Mouse (Mus musculus) thymus, postnatal 4 days (tissue): ENCODE measurements around the gene Slc35f6.
A peak's percentile ranks its signal among the peaks of the same experiment; 100 is the strongest.

Experiments used
- DNase-seq: peaks from one replicate; pipeline ENCODE4 v3.0.0; 2021

Slc35f6 gene

DNA sequence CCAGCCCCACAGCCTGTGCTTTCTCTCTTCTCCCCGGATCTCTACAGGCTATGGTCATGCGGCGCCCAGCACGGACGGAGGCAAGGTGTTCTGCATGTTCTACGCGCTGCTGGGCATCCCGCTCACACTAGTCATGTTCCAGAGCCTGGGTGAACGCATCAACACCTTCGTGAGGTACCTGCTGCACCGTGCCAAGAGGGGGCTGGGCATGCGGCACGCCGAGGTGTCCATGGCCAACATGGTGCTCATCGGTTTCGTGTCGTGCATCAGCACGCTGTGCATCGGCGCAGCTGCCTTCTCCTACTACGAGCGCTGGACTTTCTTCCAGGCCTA is 25.9 kb upstream of the Slc35f6 start:
- DNase-seq, result no peak

GRCm38 (mm10) chr5:30622177-30622840 is 25.4 kb upstream of the Slc35f6 start:
- DNase-seq, result peak; percentile 55

GRCm38 (mm10) chr5:30622841-30623185 is 24.9 kb upstream of the Slc35f6 start:
- DNase-seq, result no peak

DNA sequence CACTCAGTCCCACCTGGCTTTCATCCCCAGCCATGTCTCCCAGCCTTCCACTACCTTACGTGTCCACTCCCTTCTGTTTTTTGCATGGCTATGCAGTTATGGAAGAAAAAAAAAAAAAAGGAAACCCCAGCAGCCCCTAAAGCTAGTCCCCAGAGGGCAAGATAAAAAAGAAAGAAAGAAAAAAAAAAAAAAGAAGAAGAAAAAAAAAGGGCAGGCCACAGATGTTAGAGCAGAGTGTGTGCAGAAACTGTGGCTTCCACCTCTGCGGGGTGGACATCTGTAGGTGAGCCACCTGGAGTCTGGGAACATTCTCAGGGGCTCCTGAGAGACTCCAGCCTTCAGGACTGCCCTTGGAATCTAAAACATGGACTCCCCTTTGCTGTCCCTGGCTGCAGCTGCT is 24.4 kb upstream of the Slc35f6 start:
- no peak for DNase-seq

DNA sequence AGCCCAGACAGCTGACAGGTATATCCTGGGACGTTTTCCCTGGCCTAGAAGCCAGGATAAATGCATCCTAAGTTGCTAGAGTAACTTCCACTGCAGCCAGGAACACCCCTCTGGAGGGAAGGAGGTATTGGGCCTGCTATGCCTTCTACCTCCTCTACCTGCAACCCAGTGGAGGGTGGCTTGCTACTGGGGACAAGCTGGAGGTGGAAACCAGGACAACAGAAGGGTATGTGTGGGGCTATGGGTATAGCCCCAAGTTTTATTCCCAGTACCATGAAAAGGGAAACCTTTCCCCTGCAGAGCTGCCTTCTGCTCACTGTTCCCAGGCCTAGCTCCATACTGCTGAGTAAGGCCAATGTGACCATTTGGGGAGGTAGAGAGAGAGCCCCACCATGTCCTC is 23.4 kb upstream of the Slc35f6 start:
- DNase-seq, result no peak

DNA sequence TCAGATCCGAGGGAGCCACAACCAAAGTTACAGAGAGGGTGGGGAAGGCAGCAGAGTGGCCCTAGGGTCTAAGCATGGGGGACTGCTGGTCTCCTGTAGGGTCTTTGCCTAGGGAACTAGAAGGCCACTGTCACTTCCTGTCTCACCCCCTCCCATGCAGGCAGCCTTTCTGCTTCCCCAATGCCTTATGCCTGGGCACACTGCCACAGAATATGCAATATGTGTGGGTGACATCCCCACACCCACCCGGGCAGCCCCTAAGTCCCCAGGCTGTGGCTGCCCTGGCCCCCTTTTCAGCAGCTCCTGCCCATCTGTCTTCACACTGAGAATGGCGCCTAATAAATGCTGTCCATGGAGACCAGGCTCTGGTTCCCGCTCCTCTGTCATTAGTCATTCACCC is 22.8 kb upstream of the Slc35f6 start:
- DNase-seq, result no peak

DNA sequence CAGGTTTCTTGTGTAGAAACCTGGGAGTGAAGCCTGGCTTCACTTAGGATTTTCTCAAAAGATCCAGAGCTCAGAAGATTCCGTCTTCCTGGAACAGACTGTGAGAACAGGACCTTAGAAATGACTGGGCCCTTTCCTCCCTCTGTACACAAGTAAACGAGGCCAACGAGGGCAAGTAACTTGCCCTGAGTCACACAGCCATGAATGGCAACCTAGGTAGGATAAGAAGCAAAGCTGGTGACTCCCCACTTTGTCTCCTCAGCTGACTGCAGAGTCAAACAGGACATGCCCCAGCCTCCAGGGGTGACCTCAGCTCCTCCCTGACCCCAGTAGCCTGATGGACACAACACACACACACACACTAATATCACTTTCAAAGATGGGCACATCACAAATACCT is 22.4 kb upstream of the Slc35f6 start:
- no peak for DNase-seq

DNA sequence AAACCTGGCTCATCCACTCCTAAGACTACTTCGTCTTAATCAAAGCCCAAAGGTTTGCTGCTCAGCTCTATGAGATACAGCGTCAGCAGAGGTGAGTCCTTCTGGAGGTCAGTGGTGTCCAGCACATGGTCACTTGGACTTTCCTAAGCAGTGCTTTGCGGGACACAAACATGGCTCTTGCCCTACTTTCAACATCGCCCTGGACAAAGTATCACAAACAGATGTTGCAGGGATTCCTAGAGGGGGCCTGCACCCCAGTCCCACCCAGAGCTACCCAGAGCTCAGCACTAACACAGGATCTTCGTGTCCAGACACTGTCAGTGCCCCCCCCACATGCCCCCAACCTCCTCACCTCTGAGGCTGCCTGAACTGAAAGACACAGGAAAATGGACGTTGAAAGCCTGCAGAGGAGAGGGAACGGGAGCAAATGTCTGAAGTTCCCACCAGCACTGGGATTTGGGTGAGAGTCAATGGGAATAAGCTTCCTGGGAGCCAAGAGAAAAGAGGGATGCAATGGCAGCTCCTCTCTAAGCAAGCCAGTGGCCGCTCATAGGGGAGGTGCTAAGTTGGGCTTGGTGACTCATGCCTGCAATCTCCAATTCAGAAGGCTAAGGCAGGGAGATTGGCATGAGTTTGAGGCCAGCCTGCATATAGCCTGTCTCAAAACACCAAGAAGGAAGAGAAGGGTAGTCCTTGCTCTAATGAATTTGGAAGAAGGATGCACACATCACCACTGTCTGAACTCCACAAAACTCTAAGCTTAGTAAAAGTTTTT is 21.2 kb upstream of the Slc35f6 start:
- no peak for DNase-seq

- DNase-seq, result no peak
These were observed 19.2 kb upstream of the Slc35f6 start for GRCm38 (mm10) chr5:30628511-30628910.

DNA sequence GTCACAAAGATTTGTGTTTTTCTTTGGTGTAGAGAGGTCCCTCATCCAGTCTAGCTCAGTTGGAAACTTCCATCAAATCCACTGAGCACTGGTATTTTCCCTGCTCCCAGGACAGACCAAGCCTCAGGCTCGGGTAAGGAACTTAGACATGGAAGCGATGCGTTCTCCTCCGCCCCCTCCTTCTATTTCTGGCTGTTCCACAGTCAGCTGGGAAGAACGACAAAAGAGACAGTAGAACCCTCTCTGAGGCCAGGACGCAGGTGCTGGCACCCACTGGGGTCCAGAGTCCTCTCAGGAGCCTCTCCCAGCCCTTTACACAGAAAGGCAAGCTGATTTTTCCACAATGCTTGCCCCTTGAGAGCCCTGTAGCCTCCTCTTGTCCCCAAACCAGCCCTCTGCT is 17.3 kb upstream of the Slc35f6 start:
- DNase-seq, result no peak

DNA sequence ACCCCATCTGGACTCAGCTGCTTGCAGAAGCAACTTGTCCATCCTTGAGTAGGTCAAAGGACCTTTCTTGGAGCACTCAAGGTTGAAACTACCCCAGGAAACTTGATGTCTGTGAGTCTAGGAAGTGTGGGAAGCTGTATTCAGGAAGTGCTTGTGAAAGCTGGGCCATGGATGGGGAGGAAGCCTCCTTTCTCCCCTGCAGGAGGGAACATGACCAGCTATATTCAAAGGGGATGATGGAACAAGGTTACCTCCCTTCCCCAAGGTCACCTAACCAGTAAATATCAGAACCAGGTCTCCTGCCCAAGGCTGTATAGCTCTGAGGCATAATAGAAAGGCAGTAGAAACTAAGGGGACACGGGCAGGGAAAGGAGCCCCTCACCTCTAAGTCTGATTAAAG is 15.6 kb upstream of the Slc35f6 start:
- DNase-seq, result no peak

- peak; percentile 32 for DNase-seq
These were observed 10.7 kb upstream of the Slc35f6 start for GRCm38 (mm10) chr5:30636994-30637393.

DNA sequence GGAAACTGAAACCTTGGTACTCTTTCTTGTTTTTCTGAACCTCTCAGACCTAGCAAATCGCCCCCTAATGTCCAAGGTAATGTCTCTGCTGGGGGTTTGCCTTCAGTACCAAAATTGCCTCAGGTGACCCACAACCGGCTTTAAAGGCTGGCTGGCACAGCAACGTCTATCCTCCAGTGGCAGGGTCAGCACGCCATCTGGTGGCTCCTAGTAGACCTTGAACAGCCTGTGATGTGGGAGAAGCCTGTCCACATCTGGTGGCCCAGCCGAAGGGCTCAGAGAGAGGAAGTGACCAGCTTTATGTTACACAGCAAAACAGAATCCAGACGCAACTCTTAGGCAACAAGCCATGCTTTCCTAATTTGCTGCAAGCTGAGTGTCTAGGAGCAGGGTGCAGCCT is 9.7 kb upstream of the Slc35f6 start:
- DNase-seq, result peak; percentile 65

DNA sequence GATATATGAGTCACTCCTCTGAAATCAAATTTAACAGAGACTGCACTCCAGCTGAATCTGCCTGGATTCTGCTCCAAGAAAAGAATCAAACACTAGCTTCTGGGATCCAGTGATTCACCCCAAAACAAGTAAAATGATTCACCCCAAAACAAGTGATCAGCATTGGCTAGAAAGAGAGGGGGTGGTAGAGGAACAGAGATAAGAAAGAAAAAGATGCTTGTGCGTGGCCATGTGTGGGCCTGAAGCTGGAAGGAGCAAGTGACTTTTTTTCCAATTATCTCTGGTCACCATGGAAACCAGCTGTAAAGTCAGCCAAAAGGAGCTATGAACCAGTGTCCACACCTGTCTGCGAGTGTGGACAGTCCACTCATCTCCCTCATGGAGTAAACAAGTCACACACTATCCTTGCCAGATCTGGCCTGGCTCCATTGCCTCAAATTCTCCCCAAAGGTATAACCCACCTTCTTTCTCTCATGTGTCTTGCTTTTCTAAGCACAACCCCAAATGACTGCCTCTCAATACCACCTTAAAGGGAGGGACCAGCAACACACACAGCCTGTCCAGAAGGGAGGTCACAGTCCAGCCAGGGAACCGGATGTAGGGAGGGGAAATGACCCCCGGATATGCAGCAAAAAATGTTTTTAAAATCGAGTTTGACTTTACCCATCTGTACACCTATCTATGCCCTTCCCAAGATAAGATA is 4.1 kb upstream of the Slc35f6 start:
- DNase-seq, result no peak

- DNase-seq, result no peak
These were observed 1.7 kb upstream of the Slc35f6 start for GRCm38 (mm10) chr5:30646036-30646435.

DNA sequence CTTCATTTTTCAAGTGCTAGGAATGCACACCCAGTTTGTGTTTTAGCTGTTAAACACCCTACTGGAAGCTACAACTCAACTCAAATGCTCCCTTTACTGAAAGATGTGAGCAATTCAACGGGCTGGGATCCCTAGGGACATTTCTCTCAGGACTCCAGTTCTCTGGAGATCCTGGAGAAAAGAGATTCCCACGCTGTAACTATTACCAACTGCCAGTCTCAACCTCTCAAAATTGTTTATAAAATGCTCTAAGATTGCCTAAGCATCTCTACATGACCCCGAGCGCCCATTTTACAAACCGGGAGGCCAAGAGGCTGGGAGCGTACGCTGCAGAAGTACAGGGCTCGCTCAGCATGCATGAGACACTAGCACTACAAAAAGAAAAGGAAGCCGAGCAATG is 337 bp upstream of the Slc35f6 start:
- no peak for DNase-seq

DNA sequence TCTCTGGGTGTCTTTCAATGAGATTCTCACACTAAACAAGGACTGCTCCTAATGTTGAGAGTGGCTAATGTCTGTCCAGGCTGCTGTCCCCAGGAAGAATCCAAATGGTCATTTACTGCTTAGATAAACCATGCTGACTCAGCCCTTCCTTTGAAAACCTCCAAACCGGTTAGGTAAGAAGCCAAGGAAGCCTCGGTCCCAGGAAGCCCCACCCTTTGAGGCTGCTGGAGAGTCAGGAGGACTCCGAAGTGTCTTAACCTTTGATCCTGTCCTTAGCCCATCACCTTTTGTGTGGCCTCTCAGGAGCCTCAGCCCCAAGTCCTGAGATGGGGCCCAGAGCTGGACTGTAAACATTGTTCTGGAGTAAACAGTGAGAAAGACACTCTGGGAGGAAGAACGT is 1.8 kb downstream of the Slc35f6 start:
- no peak for DNase-seq

DNA sequence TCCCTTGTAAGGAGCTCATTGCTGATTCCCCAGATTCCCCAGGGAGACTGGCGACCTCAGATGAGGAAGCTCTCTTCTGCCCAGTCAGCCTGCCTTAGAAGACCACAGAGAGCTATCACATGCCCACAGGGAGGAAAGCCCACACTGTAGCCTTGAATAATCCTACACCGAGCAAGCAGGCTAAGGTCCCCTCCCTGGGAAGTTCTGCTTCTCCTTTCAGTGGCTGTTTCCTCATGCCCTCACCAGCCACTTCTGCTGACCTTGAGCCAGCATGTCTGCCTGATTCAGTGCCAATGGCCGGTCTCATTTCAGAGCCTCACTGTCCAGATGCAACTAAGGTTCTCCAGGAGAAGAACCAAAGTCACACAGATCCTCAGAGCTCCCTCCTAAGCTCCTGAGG is 3.0 kb downstream of the Slc35f6 start:
- no peak for DNase-seq

GRCm38 (mm10) chr5:30651554-30651953 is 3.8 kb downstream of the Slc35f6 start:
- no peak for DNase-seq

DNA sequence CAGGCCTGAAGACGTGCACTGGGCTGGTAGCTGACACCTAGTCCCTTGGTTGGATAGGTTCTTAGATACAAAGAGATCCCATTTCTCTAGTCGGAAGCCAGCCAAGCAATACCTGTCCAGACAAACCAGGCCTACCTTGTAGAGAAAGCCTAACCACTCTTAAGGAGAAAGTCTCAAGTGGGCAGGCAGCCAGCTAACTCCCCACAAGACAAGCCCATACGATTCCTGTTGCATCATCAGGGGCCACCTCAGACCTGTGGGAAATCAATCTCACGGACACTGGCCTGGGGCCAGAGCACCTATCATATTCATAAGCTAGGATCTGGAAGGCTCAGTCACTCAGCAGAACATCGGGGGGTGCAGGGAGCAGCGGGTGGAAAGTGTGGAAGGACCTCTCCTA is 5.5 kb downstream of the Slc35f6 start:
- DNase-seq, result no peak

GRCm38 (mm10) chr5:30655042-30655441 is 7.3 kb downstream of the Slc35f6 start:
- DNase-seq, result no peak

GRCm38 (mm10) chr5:30655526-30656195 is 7.9 kb downstream of the Slc35f6 start:
- DNase-seq, result no peak

- no peak for DNase-seq
These were observed 11.3 kb downstream of the Slc35f6 start for GRCm38 (mm10) chr5:30659042-30659441.

- no peak for DNase-seq
These were observed 12.5 kb downstream of the Slc35f6 start for GRCm38 (mm10) chr5:30660278-30660677.
